Mouse (Mus musculus) gastrocnemius, adult 18-20 months (tissue): ENCODE measurements around the gene Nyap2. TPM values are rescaled to one million over a fixed set of nuclear protein-coding genes. Genes with fewer than 3 reads are reported as not detected.

Experiments
- DNase-seq: peaks from one replicate; pipeline ENCODE4 v3.0.0; 2021; ENCODE audit warnings: low spot score
- long read RNA-seq, 2 experiments: library from polyadenylated mRNA; stranded (forward); transcript quantifications; one replicate each; pipeline ENCODE4 v2.0.0; 2021
- total RNA-seq, 2 experiments: library from RNA; stranded (reverse); gene quantifications; 2 replicates each; pipeline ENCODE4 v1.2.3; 2021

The Nyap2 gene
- total RNA-seq: not detected
- long read RNA-seq, experiment 1: 0 reads
- long read RNA-seq, experiment 2: 0 reads

GRCm38 (mm10) chr1:81076831-81077664 lies at the start of gene Nyap2:
TSS of gene Nyap2 (plus strand) at chr1:81076950.
- no peak for DNase-seq

GRCm38 (mm10) chr1:81042907-81043868 lies 33.6 kb upstream of the Nyap2 start:
- DNase-seq: no peak

GRCm38 (mm10) chr1:81058340-81058739 lies 18.4 kb upstream of the Nyap2 start:
- no peak for DNase-seq

- DNase-seq: no peak
Measured at GRCm38 (mm10) chr1:81058835-81059234, 17.9 kb upstream of the Nyap2 start.

- no peak for DNase-seq
Measured at GRCm38 (mm10) chr1:81062811-81063210, 13.9 kb upstream of the Nyap2 start.

GRCm38 (mm10) chr1:81076259-81076658 lies 491 bp upstream of the Nyap2 start:
- DNase-seq: no peak

GRCm38 (mm10) chr1:81077665-81078314 lies 1.0 kb downstream of the Nyap2 start:
- no peak for DNase-seq

GRCm38 (mm10) chr1:81087485-81087884 lies 10.7 kb downstream of the Nyap2 start:
- no peak for DNase-seq

GRCm38 (mm10) chr1:81090400-81090799 lies 13.7 kb downstream of the Nyap2 start:
- DNase-seq: no peak

- DNase-seq: no peak
Measured at GRCm38 (mm10) chr1:81090979-81091378, 14.2 kb downstream of the Nyap2 start.

GRCm38 (mm10) chr1:81092056-81092455 lies 15.3 kb downstream of the Nyap2 start:
- DNase-seq: no peak

- no peak for DNase-seq
Measured at GRCm38 (mm10) chr1:81092886-81093285, 16.1 kb downstream of the Nyap2 start.

- no peak for DNase-seq
Measured at GRCm38 (mm10) chr1:81098950-81099349, 22.2 kb downstream of the Nyap2 start.

GRCm38 (mm10) chr1:81101749-81102148 lies 25.0 kb downstream of the Nyap2 start:
- DNase-seq: no peak

GRCm38 (mm10) chr1:81119732-81120131 lies 43.0 kb downstream of the Nyap2 start:
- no peak for DNase-seq

- no peak for DNase-seq
Measured at GRCm38 (mm10) chr1:81132007-81132712, 55.4 kb downstream of the Nyap2 start.

GRCm38 (mm10) chr1:81143855-81144254 lies 67.1 kb downstream of the Nyap2 start:
- DNase-seq: no peak

GRCm38 (mm10) chr1:81145576-81145975 lies 68.8 kb downstream of the Nyap2 start:
- no peak for DNase-seq

GRCm38 (mm10) chr1:81169245-81169644 lies 92.5 kb downstream of the Nyap2 start:
- DNase-seq: no peak

- DNase-seq: no peak
Measured at GRCm38 (mm10) chr1:81172703-81173102, 96.0 kb downstream of the Nyap2 start.

- DNase-seq: no peak
Measured at GRCm38 (mm10) chr1:81173303-81173702, 96.6 kb downstream of the Nyap2 start.
